Mouse (Mus musculus): Measurements from ENCODE around the gene Nipal1. TPM values are rescaled to one million over a fixed set of nuclear protein-coding genes. Genes with fewer than 3 reads are reported as not detected.

The Nipal1 gene
- 0.98 and 1.2 TPM in 2 replicates for total RNA-seq (2017)

- peak; percentile 86 for ATAC-seq (ENCODE audit: extremely low read depth, insufficient number of reproducible peaks, low FRiP score, poor library complexity, severe bottlenecking)
These were observed at the start of gene Nipal1 for GRCm38 (mm10) chr5:72647418-72647907. Gene Nipal1, plus strand, starts transcription at chr5:72647795.

GRCm38 (mm10) chr5:72601006-72601405 is 46.6 kb upstream of the Nipal1 start:
- ATAC-seq (ENCODE audit: extremely low read depth, insufficient number of reproducible peaks, low FRiP score, poor library complexity, severe bottlenecking): no peak

DNA sequence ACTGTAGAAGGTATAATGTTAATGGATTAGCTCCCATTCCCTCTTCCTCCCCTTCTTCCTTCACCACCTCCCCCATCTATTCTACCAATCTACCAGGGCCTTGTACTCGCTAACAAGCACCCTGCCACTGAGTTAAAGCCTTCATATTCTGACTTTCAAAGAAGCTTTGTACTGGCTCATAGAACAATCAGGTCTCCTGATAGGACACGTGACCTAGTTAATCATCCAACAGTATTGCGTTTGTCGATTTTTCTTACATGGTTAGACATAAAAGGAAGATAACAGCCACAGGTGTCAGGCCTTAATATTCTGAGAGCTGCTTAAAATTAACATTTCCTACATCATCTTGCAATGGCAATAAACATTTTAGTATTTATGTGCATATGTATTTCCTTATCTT is 44.5 kb upstream of the Nipal1 start:
- ATAC-seq (ENCODE audit: extremely low read depth, insufficient number of reproducible peaks, low FRiP score, poor library complexity, severe bottlenecking): no peak

GRCm38 (mm10) chr5:72617413-72617812 is 30.2 kb upstream of the Nipal1 start:
- ATAC-seq (ENCODE audit: extremely low read depth, insufficient number of reproducible peaks, low FRiP score, poor library complexity, severe bottlenecking): no peak

- ATAC-seq (ENCODE audit: extremely low read depth, insufficient number of reproducible peaks, low FRiP score, poor library complexity, severe bottlenecking): no peak
These were observed 26.6 kb upstream of the Nipal1 start for GRCm38 (mm10) chr5:72621022-72621421.

DNA sequence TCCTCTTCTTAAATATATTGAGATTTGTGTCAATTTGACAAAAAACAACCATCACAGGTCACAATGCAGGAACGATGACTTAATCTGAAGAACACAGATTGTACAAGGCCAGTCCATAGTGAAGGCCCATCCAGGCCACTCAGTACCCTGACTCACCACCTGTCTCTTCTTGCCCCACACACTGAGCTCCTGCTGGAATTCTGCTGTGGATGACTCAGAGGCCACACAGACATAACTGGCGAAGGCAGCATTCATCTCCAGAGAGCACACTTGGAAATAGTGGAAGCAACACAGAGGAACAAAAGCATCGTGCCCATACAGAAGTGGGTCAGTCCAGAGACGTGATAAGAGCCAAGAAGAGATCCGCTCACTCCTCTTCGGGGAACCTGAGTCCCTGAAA is 17.6 kb upstream of the Nipal1 start:
- ATAC-seq (ENCODE audit: extremely low read depth, insufficient number of reproducible peaks, low FRiP score, poor library complexity, severe bottlenecking): no peak

DNA sequence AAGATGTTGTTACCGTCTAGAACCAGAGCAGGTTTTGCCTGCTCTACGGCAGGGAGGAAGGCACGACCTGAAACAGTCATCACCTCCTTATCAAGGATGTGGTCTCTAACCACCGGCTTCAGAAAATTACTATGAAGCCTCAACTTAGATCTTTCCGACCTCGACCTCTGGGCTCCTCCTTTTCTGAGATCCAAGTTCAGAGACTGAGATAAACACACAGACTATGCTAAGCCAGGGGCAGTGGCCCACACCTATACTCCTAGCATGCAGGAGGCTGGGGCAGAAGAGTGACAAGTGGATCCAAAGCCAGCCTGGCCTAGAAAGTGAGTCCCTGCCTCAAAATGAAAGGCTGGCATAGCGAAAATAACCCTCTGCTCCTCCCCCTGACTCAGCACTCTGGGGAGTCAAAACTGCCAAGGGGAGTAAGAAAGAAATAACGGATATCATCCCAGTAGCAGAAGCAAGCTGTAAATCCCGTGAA is 12.8 kb upstream of the Nipal1 start:
- ATAC-seq (ENCODE audit: extremely low read depth, insufficient number of reproducible peaks, low FRiP score, poor library complexity, severe bottlenecking): peak; percentile 65

- ATAC-seq (ENCODE audit: extremely low read depth, insufficient number of reproducible peaks, low FRiP score, poor library complexity, severe bottlenecking): no peak
These were observed 11.5 kb upstream of the Nipal1 start for GRCm38 (mm10) chr5:72636122-72636521.

GRCm38 (mm10) chr5:72636576-72636975 is 11.0 kb upstream of the Nipal1 start:
- ATAC-seq (ENCODE audit: extremely low read depth, insufficient number of reproducible peaks, low FRiP score, poor library complexity, severe bottlenecking): no peak

GRCm38 (mm10) chr5:72640072-72640471 is 7.5 kb upstream of the Nipal1 start:
- no peak for ATAC-seq (ENCODE audit: extremely low read depth, insufficient number of reproducible peaks, low FRiP score, poor library complexity, severe bottlenecking)

- ATAC-seq (ENCODE audit: extremely low read depth, insufficient number of reproducible peaks, low FRiP score, poor library complexity, severe bottlenecking): no peak
These were observed 3.9 kb upstream of the Nipal1 start for GRCm38 (mm10) chr5:72643655-72644054.

GRCm38 (mm10) chr5:72644175-72644574 is 3.4 kb upstream of the Nipal1 start, which contains the start of gene Cnga1:
Gene Cnga1, minus strand, starts transcription at chr5:72644275.
- no peak for ATAC-seq (ENCODE audit: extremely low read depth, insufficient number of reproducible peaks, low FRiP score, poor library complexity, severe bottlenecking)

- ATAC-seq (ENCODE audit: extremely low read depth, insufficient number of reproducible peaks, low FRiP score, poor library complexity, severe bottlenecking): no peak
These were observed 1.5 kb upstream of the Nipal1 start for GRCm38 (mm10) chr5:72646131-72646530.

DNA sequence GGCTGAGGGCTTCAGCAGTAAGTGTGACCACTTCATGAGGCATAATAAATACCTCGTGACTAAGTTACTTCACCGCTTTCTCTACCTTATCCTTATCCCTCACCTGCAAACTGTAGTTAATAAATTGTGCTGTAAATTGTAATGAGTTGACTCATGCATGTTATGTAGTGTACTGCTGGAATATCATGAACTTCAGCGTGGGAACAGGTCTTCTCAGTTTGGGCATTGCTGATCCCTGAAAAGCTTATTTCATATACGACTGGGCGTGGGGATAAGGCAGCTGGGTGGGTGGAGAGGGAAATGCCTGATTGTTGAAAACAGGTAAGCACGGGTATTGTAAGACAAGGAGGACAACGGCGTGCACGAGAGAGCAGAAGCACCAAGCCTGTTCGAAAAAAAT is 599 bp upstream of the Nipal1 start:
- no peak for ATAC-seq (ENCODE audit: extremely low read depth, insufficient number of reproducible peaks, low FRiP score, poor library complexity, severe bottlenecking)

DNA sequence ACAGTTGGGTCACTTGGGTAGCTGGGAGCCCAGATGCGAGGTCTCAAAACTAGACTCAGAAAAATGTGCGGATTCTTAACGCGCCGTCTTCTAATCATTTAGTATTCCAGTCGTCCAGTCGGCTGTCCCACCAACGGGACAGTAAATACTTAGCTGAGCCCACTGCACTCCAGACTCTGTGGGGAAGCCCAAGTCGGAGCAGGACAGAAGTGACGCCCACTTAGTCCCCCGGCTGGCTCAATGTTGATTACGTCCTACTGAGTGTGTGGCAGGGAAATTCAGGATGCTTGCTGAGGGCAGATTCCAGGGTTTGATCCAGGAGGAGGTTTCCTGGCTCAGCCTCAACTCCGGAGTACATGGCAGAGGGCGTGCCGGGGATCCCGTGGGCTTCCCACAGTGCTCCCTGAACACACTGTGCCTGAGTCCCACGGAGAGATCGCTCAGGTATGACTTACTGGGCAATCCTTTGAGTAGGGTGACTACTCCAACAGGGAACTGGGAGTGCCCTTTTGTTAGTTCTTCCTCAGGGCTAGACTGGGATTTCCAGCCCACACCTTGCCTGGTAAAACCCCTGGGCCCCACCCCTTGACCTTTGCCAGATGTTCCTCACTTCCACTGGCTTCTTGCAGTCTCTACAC is 482 bp downstream of the Nipal1 start:
- no peak for ATAC-seq (ENCODE audit: extremely low read depth, insufficient number of reproducible peaks, low FRiP score, poor library complexity, severe bottlenecking)

DNA sequence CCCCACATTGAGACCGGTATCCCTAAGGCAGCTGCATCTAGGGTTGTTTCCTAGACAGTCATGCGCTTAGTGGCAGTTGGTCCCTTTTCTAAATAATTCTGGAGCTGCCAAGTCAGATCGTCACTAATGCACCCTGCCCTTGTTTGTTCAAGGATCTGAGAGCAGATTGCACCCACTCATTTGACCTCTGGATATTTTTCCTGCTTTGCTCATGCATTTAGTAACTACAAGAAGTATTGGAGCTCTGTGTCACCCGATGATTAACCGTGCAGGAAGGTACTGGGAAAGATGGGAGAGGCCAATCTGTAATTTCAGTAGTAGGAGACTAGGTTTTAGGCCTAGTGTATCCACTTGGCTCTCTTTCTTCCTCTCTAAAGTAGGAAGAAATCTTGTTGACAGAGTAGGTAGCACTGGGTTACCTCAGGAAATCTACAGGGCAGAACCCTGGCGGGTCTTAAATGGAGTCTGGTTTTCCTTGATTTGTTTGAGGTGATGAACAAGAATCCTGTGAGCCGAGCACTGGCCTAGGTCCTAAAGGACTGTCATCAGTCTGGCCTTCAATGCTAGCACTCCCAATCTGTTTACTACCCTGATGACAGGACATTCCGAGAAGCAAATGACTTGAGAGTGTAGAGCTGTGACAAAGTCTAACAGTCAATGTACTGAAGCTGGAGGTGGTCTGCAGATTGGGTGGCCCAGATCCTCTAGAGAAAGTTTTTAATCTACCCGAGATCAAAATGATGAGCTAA is 1.6 kb downstream of the Nipal1 start:
- ATAC-seq (ENCODE audit: extremely low read depth, insufficient number of reproducible peaks, low FRiP score, poor library complexity, severe bottlenecking): no peak

DNA sequence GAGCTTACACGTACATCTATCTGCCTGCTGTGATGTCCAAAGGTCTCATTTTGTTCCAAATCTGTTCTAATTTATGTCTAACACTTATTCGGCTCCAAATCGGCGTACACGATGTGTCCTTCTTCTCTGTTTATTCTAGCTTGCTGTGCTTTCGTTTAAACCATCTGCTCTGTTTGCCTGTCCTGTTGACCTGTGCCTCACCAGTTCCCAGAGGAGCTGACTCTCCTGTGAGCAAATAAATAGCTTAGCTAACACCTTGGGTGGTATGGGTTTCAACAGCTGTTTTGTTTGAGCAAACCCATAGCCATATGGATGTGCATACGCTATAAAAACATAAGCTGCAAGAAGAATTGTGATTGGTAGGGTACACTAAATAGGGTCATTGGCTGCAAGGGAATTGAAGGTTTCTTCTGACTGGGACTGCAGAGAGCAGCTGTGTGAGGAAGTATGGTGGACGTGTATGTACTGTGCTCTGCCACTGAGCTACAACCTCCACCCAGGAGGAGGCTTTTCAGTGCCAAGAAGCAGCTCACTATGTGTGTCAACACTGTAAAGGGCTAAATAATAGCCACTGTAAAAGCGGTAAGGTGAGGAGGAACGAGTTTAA is 5.6 kb downstream of the Nipal1 start:
- ATAC-seq (ENCODE audit: extremely low read depth, insufficient number of reproducible peaks, low FRiP score, poor library complexity, severe bottlenecking): no peak

DNA sequence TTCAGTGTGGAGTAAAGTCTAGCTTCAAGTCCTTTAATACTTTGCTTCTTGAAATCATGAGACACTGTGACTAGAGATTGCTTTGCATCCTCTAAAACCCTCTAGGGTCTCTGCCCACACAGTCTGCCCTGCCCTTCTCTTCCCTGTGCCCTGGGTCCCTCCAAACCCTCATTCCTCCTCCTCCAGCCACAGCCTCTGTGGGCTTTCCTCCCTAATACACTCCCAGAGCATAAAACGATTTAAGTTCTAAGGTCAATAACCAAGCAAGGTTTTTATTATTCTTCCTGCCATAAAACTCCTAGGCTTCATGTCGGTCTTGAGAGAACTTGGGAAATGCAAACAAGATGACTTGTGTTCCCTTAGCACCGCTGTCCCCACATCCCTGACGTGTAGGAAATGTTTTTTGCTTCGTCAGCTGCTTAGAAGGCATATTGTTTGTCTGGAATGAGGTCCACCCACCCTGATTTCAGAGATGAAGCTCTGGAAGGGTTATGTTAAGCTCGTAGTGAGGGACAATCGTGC is 8.7 kb downstream of the Nipal1 start:
- ATAC-seq (ENCODE audit: extremely low read depth, insufficient number of reproducible peaks, low FRiP score, poor library complexity, severe bottlenecking): no peak

- ATAC-seq (ENCODE audit: extremely low read depth, insufficient number of reproducible peaks, low FRiP score, poor library complexity, severe bottlenecking): no peak
These were observed 10.8 kb downstream of the Nipal1 start for GRCm38 (mm10) chr5:72658375-72658774.

Data from neutrophil, adult 5-6 weeks (primary cell).